Mouse (Mus musculus) bone marrow macrophage, adult 2 months (primary cell): ENCODE measurements around the gene Zgrf1.

Experiments
- CTCF ChIP-seq: IDR thresholded peaks from 2 replicates; pipeline ENCODE4 v1.5.1; 2012; ENCODE audit warnings: low read depth, mild to moderate bottlenecking, low read length, moderate library complexity
- POLR2A ChIP-seq: IDR thresholded peaks from 2 replicates; pipeline ENCODE4 v1.6.1; 2012; ENCODE audit warnings: mild to moderate bottlenecking, low read depth, low read length, borderline replicate concordance

- TF ChIP-seq CTCF (no peak), POLR2A (no peak)
Observed at GRCm38 (mm10) chr3:127544610-127545121, 8.6 kb upstream of the Zgrf1 start.
